Mouse (Mus musculus) urinary bladder, postnatal 14 days (tissue): ENCODE data around the gene Vmn2r62.
"Not testable (repeated sequence)": the region's sequence is repeated elsewhere in the genome, so short reads cannot be mapped to it uniquely, and the experiment has no call there.

ENCODE experiments used
- DNase-seq: peaks from one replicate; pipeline ENCODE4 v3.0.0; 2021; ENCODE audit warnings: low spot score

Vmn2r62 gene

GRCm38 (mm10) chr7:42793425-42793824 is at the start of gene Vmn2r62:
Gene Vmn2r62 (minus strand): TSS chr7:42793525.
- not testable (repeated sequence) for DNase-seq

GRCm38 (mm10) chr7:42838366-42838765 is 45.0 kb upstream of the Vmn2r62 start:
- not testable (repeated sequence) for DNase-seq

- DNase-seq: no peak
Measured at GRCm38 (mm10) chr7:42832221-42832620, 38.9 kb upstream of the Vmn2r62 start.

- DNase-seq: no peak
Measured at GRCm38 (mm10) chr7:42749836-42750235, 43.5 kb downstream of the Vmn2r62 start.

- no peak for DNase-seq
Measured at GRCm38 (mm10) chr7:42738536-42739210, 54.7 kb downstream of the Vmn2r62 start.

GRCm38 (mm10) chr7:42726917-42727316 is 66.4 kb downstream of the Vmn2r62 start, which contains the start of gene Gm17067:
Gene Gm17067 (minus strand): TSS chr7:42727017.
- DNase-seq: not testable (repeated sequence)
